Mouse (Mus musculus): ENCODE data around the gene Col6a5.
"Not testable (repeated sequence)": the region's sequence is repeated elsewhere in the genome, so short reads cannot be mapped to it uniquely, and the experiment has no call there.

Col6a5 gene

DNA sequence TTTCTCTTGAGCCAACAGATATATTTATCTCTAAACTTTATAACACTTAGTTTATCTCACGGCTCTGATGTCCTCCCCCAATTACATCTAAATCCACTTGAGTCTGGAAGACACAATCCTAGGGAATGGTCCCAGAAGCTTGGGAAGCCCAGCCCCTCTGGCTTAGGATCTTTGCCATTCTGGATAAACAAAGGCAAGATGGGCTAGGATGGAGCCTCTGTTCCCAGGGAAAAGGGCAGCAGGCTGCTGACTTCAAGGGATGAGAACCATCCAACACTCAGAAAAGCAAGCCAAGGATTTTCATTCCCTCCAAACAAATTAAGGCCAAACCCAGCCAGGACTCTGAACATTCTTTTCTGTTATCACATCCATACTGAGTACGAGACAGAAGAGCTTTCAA lies 51.1 kb downstream of the Col6a5 start:
- DNase-seq (ENCODE audit: low read depth, low spot score) = no peak

DNA sequence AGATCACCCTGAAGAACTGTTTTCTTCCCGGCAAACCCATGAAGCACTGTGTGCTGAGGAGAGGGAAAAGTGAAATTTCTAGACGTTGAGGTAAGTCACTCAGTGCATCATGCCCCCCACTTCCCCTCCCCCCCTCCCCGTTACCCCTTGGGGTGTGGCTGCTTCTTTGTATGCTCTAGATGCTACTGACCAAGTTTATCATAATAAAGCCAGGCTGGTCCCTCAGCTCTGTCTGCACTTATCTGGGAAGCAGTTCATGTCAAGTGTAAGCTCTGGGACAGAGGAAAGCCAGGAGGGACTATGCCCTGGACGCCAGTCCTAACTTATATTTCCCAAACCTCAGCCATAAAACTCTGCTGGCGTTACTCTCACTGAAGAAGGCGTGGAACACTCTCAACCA lies 53.0 kb downstream of the Col6a5 start:
- DNase-seq (ENCODE audit: low read depth, low spot score) = no peak

DNA sequence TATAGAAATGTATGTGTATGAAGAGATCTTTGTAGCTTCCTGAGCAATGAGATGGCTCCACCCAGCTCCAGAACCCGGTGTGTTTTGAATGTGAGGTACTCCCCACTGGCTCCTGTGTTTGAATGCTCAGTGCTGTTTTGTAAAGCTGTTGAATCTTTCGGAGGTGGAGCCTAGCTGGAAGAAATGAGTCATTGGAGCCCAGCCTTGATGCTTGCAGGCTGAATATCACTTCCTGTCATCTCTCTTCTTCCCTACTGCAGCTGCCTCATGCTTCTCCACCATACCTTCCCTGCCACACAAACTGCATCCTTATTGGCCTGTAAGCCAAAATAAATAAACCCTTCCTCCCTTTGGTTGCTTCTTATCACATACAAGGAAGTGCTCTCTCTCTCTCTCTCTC lies 72.9 kb downstream of the Col6a5 start:
- DNase-seq (ENCODE audit: low read depth, low spot score) = no peak

DNA sequence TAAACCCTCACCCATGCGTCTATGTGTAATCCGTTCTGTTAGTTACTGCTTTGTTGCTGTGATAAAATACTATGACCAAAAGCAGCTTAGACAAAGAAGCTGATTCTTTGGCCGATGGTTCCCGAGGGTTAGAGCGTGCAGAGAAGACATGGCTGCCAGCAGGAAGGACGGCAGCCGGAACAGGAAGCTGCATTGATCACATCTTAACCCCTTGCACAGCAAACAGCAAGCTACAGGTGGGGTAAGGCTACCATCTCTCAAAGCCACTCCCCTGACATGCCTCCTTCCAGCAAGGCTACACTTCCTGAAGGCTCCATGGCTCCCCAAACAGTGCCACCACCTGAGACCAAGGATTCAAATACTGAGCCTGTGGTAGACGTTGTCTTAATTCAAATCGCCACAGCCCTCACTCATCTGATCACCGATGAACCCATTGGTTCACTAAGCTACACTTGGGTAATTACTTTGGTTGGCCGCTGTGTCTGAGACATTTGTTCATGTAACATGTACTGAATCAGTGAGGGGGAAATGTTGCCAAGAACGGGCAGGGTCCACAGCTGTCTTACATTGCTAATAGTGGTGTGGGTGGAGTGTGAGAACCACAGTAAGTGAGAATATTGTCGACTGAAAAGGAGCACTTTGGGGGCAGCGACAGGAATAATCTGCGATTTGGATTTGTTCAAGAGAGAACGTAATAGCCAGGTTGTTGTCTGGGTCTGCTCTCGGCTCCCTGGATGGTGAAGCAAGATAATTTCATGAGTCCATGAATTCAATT lies 75.6 kb downstream of the Col6a5 start:
- no peak for DNase-seq (ENCODE audit: low read depth, low spot score)

DNA sequence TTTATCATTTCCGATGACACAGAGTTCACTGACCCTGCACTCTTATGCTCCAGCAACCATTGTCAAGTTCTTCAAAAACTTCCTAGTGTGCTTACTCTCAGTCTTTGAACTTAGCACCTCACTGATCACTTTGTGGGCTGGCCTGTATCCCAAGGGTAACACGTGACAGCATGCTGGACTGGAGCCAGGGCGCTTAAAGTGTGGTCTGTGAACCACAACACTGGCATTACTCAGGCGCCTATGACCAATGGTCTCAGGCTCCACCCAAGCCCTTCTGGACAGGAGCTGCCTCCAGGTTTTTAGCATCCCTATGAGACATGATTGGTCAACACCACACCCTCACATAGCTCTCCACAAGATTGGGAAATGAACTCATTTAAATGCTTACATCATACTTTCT lies 79.7 kb downstream of the Col6a5 start:
- no peak for DNase-seq (ENCODE audit: low read depth, low spot score)

DNA sequence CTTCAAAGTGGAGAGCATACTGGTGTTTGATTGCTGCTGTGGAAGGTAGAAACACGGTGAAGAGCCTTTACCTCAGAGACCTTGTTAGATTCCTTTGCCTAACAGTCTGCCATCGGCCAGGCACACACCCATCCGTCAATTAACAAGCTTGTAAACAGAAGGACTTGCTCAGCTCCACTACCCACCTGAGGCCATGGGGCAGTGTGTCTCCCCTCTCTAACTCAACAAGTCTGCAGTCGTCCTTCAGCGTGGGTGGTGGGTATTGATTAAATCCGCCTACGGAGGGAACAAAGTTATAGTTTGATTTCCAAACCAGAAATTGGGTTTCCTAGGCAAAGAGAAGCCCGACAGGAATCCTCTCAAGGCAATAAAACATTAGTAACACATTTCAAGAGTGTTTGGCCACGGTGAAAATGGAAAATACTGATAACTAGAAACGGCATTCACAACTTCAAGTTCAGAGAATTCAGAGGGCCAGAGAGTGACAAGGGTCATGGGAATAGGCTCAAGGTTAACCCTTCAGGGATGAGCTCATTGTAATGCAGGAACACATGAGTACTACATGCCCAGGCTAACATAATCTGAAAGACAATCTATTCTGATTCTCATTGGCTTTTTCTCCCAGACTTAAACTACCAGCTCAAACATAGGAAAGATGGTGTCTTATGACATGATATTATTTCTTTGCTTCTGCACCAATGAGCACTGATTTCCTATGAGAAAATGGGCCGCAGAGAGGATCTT lies 81.9 kb downstream of the Col6a5 start:
- DNase-seq (ENCODE audit: low read depth, low spot score) = no peak

DNA sequence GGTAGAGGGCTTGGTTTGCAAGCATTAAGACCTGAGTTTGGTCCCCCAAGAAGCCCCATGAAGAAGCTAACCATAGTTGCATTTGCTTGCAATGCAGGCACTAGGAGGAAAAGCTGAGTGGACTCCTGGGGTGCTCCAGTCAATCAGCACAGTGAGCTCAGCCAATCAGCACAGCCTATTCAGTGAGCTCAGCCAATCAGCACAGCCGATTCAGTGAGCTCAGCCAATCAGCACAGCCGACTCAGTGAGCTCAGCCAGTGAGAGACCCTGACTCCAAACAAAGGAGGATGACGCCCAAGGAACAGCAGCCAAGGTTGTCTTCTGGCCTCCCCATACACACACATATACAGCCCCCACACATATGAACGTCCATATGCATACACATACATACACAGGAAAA lies 84.3 kb downstream of the Col6a5 start:
- DNase-seq (ENCODE audit: low read depth, low spot score) = no peak

DNA sequence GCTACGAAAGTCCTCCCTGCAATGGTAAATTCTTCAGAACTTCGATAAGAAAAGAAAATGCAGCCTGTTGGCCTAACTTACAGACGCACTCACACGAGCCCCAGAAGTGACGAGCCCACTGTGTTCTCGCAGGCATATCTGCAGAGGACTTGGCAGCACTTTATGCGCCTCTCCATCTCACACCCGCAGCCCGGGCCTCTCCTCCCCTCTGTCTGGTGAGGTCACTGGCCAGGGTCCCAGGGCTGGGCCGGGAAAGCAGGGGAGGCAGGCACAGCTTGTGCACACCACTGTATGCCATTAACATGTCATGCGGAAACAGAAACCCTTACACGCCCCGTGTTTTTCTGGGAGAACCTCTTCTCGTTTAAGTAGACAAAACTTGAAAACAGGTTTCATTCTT lies 88.8 kb downstream of the Col6a5 start:
- no peak for DNase-seq (ENCODE audit: low read depth, low spot score)

DNA sequence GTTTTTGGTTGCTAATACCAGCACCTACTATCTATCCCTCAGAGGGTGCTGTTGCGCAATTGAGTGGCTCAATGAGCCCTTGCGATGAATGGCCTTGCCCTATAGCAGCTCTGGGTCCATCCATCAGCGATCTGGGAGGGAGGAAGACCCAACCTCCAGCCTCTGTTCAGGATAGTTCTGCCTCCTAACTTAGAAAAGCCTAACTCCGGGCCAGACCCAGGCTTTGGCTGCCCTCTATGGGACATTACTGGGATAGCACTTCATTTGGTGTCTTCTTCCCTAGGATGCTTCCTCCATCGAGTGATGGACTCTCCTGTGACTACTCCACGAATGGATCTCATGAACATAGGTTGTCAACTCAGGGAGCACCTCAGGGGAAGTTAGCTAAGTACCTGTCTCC lies 102.7 kb downstream of the Col6a5 start:
- DNase-seq (ENCODE audit: low read depth, low spot score) = peak; percentile 42

DNA sequence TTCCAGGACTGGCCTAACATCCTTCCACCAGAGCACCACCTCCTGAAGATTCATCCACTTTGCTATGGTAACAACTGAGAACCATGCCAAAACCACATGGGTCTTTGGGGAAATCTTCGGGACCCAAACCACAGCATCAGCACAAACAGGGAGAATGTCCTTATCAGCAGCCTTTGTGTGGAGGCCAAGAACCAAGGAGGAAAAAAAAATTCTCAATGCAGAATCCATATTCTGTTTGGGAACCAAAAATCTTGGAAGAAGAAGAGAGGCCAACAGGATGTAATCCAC lies 107.7 kb downstream of the Col6a5 start:
- no peak for DNase-seq (ENCODE audit: low read depth, low spot score)

DNA sequence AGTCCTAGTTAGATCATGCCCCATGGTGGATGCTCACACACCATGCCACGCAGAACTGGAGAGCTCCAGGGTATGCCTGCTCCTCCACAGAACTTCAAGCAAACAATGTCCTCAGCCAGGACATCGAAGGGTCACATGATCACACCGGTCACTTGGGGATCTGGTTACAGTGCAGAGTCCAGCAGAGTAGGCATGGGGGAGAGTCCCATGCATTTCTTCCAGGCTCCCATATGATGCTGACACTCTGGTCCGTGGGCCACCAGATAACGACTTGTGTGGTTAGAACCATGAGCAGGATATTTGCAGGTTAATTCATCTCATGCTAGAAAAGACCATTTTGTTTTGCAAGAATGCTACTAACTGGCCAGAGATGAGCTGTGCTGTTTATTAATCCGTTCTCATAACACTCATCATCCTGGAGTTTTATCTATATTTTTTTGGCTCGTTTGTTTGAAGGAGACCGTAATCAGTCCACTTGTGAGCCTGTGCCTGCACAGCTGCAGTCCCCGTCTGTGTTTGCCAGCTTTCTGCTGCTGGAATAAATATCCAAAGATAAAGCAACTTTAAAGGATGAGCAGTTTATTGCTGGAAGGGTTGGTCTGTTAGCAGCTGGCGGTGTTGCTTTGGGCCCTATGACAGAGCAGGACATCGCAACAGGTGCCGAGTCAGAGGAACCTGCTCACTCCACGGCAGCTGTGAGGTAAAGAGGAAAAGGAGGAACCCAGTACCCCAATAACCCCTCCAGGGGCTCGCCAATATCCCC lies 108.2 kb downstream of the Col6a5 start:
- no peak for DNase-seq (ENCODE audit: low read depth, low spot score)

DNA sequence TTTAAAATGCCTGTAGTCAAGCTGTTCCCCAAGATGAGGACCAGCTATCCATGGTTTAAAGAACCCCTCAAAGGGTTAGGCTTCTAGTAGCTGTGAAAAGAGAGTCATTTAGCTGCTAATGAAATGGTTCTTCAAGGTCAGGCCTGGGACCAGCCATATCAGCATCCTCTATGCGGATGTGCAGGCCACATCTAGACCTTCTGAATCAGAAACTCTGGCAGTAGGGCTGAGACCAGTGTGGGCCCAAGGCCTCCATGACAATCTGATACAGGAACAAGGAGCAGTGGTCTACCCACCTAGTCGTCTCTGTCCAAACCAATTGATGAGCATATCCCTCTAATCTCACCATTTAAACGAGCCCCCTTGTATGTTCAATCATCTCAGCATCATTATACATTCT lies 109.4 kb downstream of the Col6a5 start:
- DNase-seq (ENCODE audit: low read depth, low spot score) = no peak

DNA sequence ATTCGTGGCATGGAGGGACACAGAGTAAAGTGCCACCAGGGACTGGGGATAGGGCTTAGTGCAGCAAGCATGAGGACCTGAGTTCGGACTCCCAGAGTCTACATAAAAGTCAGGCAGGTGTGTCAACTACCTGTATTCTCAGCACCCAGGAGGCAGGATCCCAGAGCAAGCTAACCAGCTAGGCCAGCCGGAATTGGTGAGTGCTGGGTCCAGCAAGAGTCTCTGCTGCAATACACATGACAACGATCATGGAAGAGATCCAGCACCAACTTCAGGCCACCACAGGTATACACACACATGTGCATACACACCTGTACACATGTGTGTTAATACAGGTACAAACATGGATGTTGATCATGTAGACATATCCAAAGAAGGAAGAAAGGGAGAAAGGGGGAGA lies 112.0 kb downstream of the Col6a5 start:
- DNase-seq (ENCODE audit: low read depth, low spot score) = no peak

DNA sequence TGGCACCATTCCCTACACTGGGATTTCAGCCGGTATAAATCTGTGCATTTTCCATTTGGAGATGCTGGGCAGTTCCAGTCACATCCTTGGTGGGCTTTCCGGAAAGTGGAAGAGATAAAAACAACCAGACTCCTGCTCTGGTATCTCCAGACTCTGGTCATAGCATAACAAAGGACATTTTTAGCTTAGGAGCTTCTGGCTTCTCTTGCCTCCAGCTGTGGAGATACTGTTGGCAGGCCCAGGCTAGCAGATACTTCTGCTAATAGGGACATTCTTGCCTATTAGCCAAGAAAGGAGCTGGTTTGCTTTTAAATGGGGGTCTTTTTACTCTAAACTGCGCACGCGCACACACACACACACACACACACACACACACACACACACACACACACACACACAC lies 113.2 kb downstream of the Col6a5 start:
- DNase-seq (ENCODE audit: low read depth, low spot score) = no peak

DNA sequence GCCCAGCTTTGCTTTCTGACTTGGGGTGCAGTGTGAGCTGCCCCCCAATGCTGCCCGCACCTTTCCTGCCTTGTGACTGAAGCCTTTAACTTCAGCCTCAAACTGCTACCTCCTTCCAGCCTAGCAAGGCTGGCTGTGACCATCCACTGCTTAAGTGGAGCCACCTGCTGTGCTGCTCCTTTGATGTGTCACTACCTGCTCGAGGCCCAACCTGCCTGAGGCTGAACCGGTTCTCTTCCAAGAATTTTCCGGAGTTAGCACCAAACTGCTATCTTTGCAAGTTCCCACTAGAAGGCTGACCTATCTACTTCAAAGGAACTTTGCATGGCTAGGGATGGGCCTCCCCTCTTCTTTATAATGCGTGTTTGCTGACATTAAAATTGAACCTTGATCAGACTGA lies 119.1 kb downstream of the Col6a5 start:
- DNase-seq (ENCODE audit: low read depth, low spot score) = not testable (repeated sequence)

DNA sequence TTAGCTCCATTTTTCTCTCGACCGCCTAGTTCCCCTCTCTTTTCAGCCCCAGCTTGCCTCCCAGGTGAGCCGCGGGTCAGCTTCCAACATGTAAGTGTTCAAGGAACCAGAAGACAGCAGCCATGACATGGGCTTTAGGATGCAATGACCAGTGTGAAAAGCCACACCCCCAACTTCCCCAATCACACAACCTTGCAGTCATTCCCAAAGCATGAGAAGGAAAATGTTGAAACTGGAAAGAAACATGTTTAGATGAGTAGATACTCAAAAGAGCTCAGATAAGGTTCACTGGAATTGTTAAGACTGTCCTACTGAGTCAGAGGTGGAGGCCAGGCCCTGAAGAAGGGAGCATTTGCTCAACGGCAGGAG lies 121.3 kb downstream of the Col6a5 start:
- DNase-seq (ENCODE audit: low read depth, low spot score) = no peak

DNA sequence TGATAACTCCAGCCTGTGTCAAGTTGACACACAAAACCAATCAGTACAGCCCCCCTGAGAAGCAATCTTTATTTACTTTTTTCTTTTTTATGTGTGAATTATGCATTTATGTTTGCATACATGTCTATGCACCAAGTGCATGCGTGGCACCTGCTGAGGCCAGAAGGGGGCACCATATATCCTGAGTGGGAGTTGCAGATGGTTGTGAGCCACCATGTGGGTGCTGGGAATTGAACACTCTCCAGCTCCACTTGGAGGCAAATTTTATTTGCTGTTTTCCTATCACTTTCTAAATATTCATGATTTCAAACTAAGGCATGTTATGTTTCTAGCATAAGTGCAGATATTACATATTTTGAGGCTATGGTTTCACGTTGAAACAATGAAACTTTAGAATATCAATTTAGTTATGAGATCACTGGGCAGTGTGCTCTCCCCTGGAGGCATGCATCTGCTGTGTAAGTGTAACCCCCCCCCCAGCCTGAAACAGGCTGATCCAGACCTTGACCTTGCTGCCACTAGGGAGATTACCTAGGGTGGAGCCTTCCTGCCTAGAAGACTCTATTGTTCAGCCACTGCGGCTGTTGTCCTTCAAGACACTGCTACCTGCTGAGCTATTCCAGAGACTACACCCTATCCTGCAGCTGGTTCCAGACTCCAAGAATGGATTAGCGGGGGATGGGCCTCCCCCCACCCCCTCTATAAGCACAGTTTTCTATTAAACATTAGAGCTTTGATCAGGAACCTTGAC lies 121.9 kb downstream of the Col6a5 start:
- DNase-seq (ENCODE audit: low read depth, low spot score) = no peak

DNA sequence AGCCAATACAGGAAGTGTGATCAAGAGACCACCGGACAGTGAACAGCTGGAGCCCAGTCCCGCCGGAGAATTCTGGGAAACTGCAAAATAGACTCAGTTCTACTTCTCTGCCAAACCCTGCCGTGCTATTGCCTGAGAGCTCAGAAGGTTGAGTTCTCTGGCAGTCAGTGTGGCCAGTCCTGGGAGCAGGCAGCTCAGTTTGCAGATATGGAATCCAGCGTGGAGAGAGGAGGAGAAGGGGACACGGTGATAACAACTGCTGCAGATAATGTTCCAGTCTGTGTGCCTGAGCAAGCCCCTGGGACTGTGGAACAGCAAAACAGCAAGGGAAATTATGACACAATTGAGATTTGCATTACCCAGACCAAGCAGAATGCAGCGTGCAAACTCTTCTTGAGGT lies 124.9 kb downstream of the Col6a5 start:
- DNase-seq (ENCODE audit: low read depth, low spot score) = no peak

DNA sequence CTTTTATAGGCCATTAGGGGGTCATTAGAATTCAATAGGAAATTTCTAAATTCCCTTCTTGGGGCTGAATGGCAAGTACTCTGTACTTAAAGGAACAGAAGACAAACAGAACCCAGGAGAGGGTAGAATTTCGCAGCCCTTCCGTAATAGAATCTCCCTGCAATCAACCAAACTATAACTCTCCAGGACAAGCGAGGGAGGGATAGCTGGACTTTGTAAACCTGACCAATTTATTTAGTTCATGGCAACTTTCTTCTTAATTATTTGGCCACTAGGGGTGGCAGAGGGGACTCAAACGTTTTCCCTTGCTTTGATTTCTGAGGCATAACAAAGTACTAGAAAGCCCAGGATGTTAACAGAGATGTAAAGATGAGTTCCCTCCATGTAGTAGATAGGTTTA lies 125.6 kb downstream of the Col6a5 start:
- DNase-seq (ENCODE audit: low read depth, low spot score) = no peak

DNA sequence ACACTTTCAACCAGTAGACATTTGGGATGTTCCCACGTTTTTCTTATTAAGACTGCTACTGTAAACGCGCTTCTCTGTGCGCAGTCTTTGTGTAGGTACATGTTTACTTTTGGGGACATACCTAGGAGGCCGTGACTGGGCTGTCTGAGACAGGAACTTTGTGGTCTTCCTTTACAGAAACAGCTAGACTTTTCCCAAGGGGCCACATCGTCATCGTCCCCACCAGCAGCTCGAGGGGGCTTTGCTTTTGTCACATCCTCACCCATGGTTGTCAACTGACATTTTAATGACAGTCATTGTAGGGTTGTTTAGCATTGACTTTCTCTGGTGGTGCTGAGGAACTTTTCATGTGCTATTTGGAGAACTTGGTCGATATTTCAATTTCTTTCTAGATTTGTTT lies 129.2 kb downstream of the Col6a5 start:
- DNase-seq (ENCODE audit: low read depth, low spot score) = no peak

DNA sequence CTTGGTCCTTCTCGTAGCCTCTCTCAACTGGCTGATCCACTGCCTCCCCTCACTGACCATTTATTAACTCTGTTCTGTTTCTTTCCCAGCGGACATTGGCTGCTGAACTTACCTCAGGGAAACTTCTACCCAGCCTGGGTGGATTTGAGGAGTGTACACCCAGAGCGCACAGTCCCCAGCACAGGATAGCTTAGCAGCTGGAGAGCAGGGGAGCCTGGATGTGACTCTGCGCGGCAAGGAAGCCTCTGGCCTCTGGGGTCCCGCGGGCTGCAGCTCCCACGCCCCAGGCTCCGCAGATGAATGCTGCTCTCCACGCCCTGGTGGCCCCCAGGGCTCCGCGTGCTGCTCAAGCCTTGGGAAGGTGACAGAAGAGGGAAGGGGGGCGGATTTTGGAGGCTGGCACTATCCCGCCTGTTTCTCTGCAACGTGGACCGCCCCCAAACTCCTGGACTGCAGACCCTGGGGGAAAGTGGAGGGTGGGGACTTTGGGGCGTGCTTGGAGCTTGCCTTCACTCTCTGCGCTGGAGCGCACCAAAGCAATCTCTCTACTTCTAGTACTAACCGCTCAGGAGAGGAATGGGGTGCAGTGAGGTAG lies 132.6 kb downstream of the Col6a5 start, which contains the start of gene Col6a6:
TSS of gene Col6a6 (minus strand) at position 370 of the 595 bp plus-strand sequence.
- no peak for DNase-seq (ENCODE audit: low read depth, low spot score)
